Mouse (Mus musculus) embryonic facial prominence, embryonic 10.5 days (tissue): Measurements from ENCODE around the gene Hs6st1. TPM values are rescaled to one million over a fixed set of nuclear protein-coding genes. Genes with fewer than 3 reads are reported as not detected.
"Not testable (repeated sequence)": the region's sequence is repeated elsewhere in the genome, so short reads cannot be mapped to it uniquely, and the experiment has no call there.

Source experiments
- DNase-seq: peaks from one replicate; pipeline ENCODE4 v3.0.0-alpha.2; 2017; ENCODE audit warnings: low spot score
- H3K27ac ChIP-seq: fragments of 300-500 bp; sonication (generic); replicated peaks from 2 replicates; pipeline ENCODE4 v1.5.1; 2016; ENCODE audit warnings: mild to moderate bottlenecking
- H3K27me3 ChIP-seq: fragments of 300-500 bp; sonication (generic); replicated peaks from 2 replicates; pipeline ENCODE4 v1.6.1; 2016; ENCODE audit warnings: low read depth, mild to moderate bottlenecking; ENCODE audit not compliant: poor library complexity, severe bottlenecking
- H3K36me3 ChIP-seq: fragments of 300-500 bp; sonication (generic); replicated peaks from 2 replicates; pipeline ENCODE4 v1.6.1; 2016; ENCODE audit warnings: mild to moderate bottlenecking, moderate library complexity
- H3K4me1 ChIP-seq: fragments of 300-500 bp; sonication (generic); 2 replicates; pipeline ENCODE4 v1.6.1; 2016
- H3K4me3 ChIP-seq: fragments of 300-500 bp; sonication (generic); 2 replicates; pipeline ENCODE4 v1.5.1; 2016; ENCODE audit warnings: mild to moderate bottlenecking, moderate library complexity
- H3K9me3 ChIP-seq: fragments of 300-500 bp; sonication (generic); 2 replicates; pipeline ENCODE4 v1.6.1; 2016; ENCODE audit warnings: mild to moderate bottlenecking
- WGBS: fragments of 180-500 bp; shearing (Covaris S2); methylation state at CpG from one replicate; pipeline ENCODE4 v1.1.7; 2016; 5-methylcytosine and 5-hydroxymethylcytosine counted together
- polyA plus RNA-seq: library from polyadenylated mRNA; unstranded; fragments of >200 nt; fragmentation: Nextera tagmentation; extraction: Ambion mirVana; gene quantifications from 2 replicates; pipeline ENCODE4 v1.2.1, GENCODE M21; 2016

Gene Hs6st1
- polyA plus RNA-seq = 3.9 and 4.5 TPM in 2 replicates

- Histone ChIP-seq H3K27ac (peak within 1 kb of the TSS; percentile 85), H3K27me3 (peaks cover 34% of the 10 kb centered on the region)
Measured at GRCm38 (mm10) chr1:36068076-36068475, at the start of gene Hs6st1. Gene Hs6st1, plus strand, starts transcription at chr1:36068400.

GRCm38 (mm10) chr1:36018617-36019016, 49.6 kb upstream of the Hs6st1 start:
- Histone ChIP-seq H3K27me3 (no peaks in the 10 kb centered on the region), H3K4me3 (no peak overlapping the region), H3K27ac (peak overlapping the region; percentile 83), H3K36me3 (no peaks in the 10 kb centered on the region), H3K9me3 (peaks cover 4% of the 10 kb centered on the region; the same call in 1 of the 2 replicates), H3K4me1 (peaks cover 46% of the 10 kb centered on the region)
- WGBS = 84% methylated on average over 4 of the region's 4 CpGs
- no peak for DNase-seq

More at GRCm38 (mm10) chr1:36068076-36068475, at the start of gene Hs6st1:
- H3K4me1 ChIP-seq = peaks cover 79% of the 10 kb centered on the region
- H3K9me3 ChIP-seq = no peaks in the 10 kb centered on the region
- WGBS = under 1% methylated on average over 55 of the region's 55 CpGs
- peaks cover 17% of the 10 kb centered on the region; the same call in 1 of the 2 replicates for H3K36me3 ChIP-seq
- DNase-seq = peak; percentile 94
- H3K4me3 ChIP-seq = peak within 1 kb of the TSS; percentile 69

- 91% methylated on average over 2 of the region's 2 CpGs for WGBS
- H3K27ac ChIP-seq = peak overlapping the region; percentile 83
- no peak overlapping the region for H3K4me3 ChIP-seq
- peaks cover 41% of the 10 kb centered on the region for H3K4me1 ChIP-seq
- H3K36me3 ChIP-seq = no peaks in the 10 kb centered on the region
- no peaks in the 10 kb centered on the region for H3K27me3 ChIP-seq
- DNase-seq = no peak
- peaks cover 4% of the 10 kb centered on the region; the same call in 1 of the 2 replicates for H3K9me3 ChIP-seq
Measured at GRCm38 (mm10) chr1:36019161-36019560, 49.0 kb upstream of the Hs6st1 start.

- peaks cover 40% of the 10 kb centered on the region for H3K4me1 ChIP-seq
- peaks cover 4% of the 10 kb centered on the region; the same call in 1 of the 2 replicates for H3K9me3 ChIP-seq
- DNase-seq = no peak
- WGBS = 96% methylated on average over 4 of the region's 4 CpGs
- no peak overlapping the region for H3K4me3 ChIP-seq
- H3K36me3 ChIP-seq = no peaks in the 10 kb centered on the region
- no peak overlapping the region; the same call in 1 of the 2 replicates for H3K27ac ChIP-seq
- no peaks in the 10 kb centered on the region for H3K27me3 ChIP-seq
Measured at GRCm38 (mm10) chr1:36020315-36020714, 47.9 kb upstream of the Hs6st1 start.

GRCm38 (mm10) chr1:36030421-36030821, 37.8 kb upstream of the Hs6st1 start:
- H3K27ac ChIP-seq = peak overlapping the region; percentile 35
- DNase-seq = peak; percentile 43
- 59% methylated on average over 10 of the region's 10 CpGs for WGBS

GRCm38 (mm10) chr1:36038769-36039168, 29.4 kb upstream of the Hs6st1 start:
- Histone ChIP-seq H3K4me3 (no peak overlapping the region), H3K4me1 (no peaks in the 10 kb centered on the region), H3K9me3 (peaks cover 10% of the 10 kb centered on the region; the same call in 1 of the 2 replicates), H3K36me3 (no peaks in the 10 kb centered on the region), H3K27ac (no peak overlapping the region), H3K27me3 (no peaks in the 10 kb centered on the region)
- 90% methylated on average over 8 of the region's 8 CpGs for WGBS
- no peak for DNase-seq

More at GRCm38 (mm10) chr1:36030421-36030821, 37.8 kb upstream of the Hs6st1 start:
- Histone ChIP-seq H3K4me1 (peaks cover 9% of the 10 kb centered on the region), H3K27me3 (no peaks in the 10 kb centered on the region), H3K9me3 (no peaks in the 10 kb centered on the region), H3K4me3 (no peak overlapping the region), H3K36me3 (no peaks in the 10 kb centered on the region)

GRCm38 (mm10) chr1:36042072-36042471, 26.1 kb upstream of the Hs6st1 start:
- no peaks in the 10 kb centered on the region for H3K27me3 ChIP-seq
- 83% methylated on average over 3 of the region's 3 CpGs for WGBS
- H3K4me3 ChIP-seq = no peak overlapping the region
- no peaks in the 10 kb centered on the region for H3K36me3 ChIP-seq
- H3K27ac ChIP-seq = no peak overlapping the region
- H3K9me3 ChIP-seq = peaks cover 16% of the 10 kb centered on the region; the same call in 1 of the 2 replicates
- no peaks in the 10 kb centered on the region for H3K4me1 ChIP-seq
- DNase-seq = no peak

GRCm38 (mm10) chr1:36043793-36044192, 24.4 kb upstream of the Hs6st1 start:
- DNase-seq, H3K27me3 ChIP-seq, H3K27ac ChIP-seq, H3K36me3 ChIP-seq, H3K4me3 ChIP-seq, H3K4me1 ChIP-seq: not testable (repeated sequence)
- H3K9me3 ChIP-seq = peaks cover 16% of the 10 kb centered on the region; the same call in 1 of the 2 replicates
- WGBS = 95% methylated on average over 5 of the region's 5 CpGs

- WGBS = 91% methylated on average over 4 of the region's 4 CpGs
- no peaks in the 10 kb centered on the region for H3K36me3 ChIP-seq
- no peak for DNase-seq
Measured at GRCm38 (mm10) chr1:36044288-36044687, 23.9 kb upstream of the Hs6st1 start.

GRCm38 (mm10) chr1:36052672-36053071, 15.5 kb upstream of the Hs6st1 start:
- no peak overlapping the region for H3K4me3 ChIP-seq
- no peak for DNase-seq
- WGBS = 90% methylated on average over 5 of the region's 5 CpGs
- no peaks in the 10 kb centered on the region for H3K9me3 ChIP-seq
- no peak overlapping the region for H3K27ac ChIP-seq
- H3K27me3 ChIP-seq = no peaks in the 10 kb centered on the region
- no peaks in the 10 kb centered on the region for H3K36me3 ChIP-seq
- no peaks in the 10 kb centered on the region for H3K4me1 ChIP-seq

More at GRCm38 (mm10) chr1:36044288-36044687, 23.9 kb upstream of the Hs6st1 start:
- Histone ChIP-seq H3K4me3 (no peak overlapping the region), H3K9me3 (peaks cover 16% of the 10 kb centered on the region; the same call in 1 of the 2 replicates), H3K4me1 (no peaks in the 10 kb centered on the region), H3K27me3 (no peaks in the 10 kb centered on the region), H3K27ac (no peak overlapping the region)

GRCm38 (mm10) chr1:36053566-36053965, 14.6 kb upstream of the Hs6st1 start:
- Histone ChIP-seq H3K4me1 (no peaks in the 10 kb centered on the region), H3K9me3 (no peaks in the 10 kb centered on the region), H3K36me3 (no peaks in the 10 kb centered on the region), H3K27ac (no peak overlapping the region), H3K27me3 (no peaks in the 10 kb centered on the region), H3K4me3 (no peak overlapping the region)
- 94% methylated on average over 2 of the region's 2 CpGs for WGBS
- DNase-seq = peak; percentile 5

- 86% methylated on average over 9 of the region's 9 CpGs for WGBS
Measured at GRCm38 (mm10) chr1:36054182-36054966, 13.8 kb upstream of the Hs6st1 start.

GRCm38 (mm10) chr1:36054967-36055357, 13.2 kb upstream of the Hs6st1 start:
- H3K9me3 ChIP-seq = no peaks in the 10 kb centered on the region
- no peaks in the 10 kb centered on the region for H3K36me3 ChIP-seq
- peaks cover 4% of the 10 kb centered on the region for H3K4me1 ChIP-seq
- H3K27ac ChIP-seq = no peak overlapping the region
- WGBS = 92% methylated on average over 7 of the region's 7 CpGs
- no peak for DNase-seq
- H3K4me3 ChIP-seq = no peak overlapping the region
- H3K27me3 ChIP-seq = no peaks in the 10 kb centered on the region

More at GRCm38 (mm10) chr1:36054182-36054966, 13.8 kb upstream of the Hs6st1 start:
- H3K27me3 ChIP-seq = no peaks in the 10 kb centered on the region
- H3K9me3 ChIP-seq = no peaks in the 10 kb centered on the region
- no peaks in the 10 kb centered on the region for H3K36me3 ChIP-seq
- H3K27ac ChIP-seq = no peak overlapping the region
- DNase-seq = no peak
- no peaks in the 10 kb centered on the region; the same call in 1 of the 2 replicates for H3K4me1 ChIP-seq
- no peak overlapping the region for H3K4me3 ChIP-seq
